Mouse (Mus musculus): ENCODE data around the gene Lilra6. TPM values are rescaled to one million over a fixed set of nuclear protein-coding genes. Genes with fewer than 3 reads are reported as not detected.

Lilra6 gene
- polyA plus RNA-seq, 1 experiment: 4.3 TPM

Other genes starting within 250 kb of the Lilra6 start
- gene Leng1, start 249.7 kb downstream of the Lilra6 start, polyA plus RNA-seq (2012; rRNA removed): 3.0 and 3.8 TPM in 2 replicates
- gene Tmc4, start 237.9 kb downstream of the Lilra6 start, polyA plus RNA-seq (2012; rRNA removed): 79.8 and 83.7 TPM in 2 replicates
- 100.0 and 102 TPM in 2 replicates for gene Tsen34, start 222.6 kb downstream of the Lilra6 start, polyA plus RNA-seq (2012; rRNA removed)
- 59.9 and 60.1 TPM in 2 replicates for gene Mboat7, start 222.0 kb downstream of the Lilra6 start, polyA plus RNA-seq (2012; rRNA removed)
- gene Rps9, start 211.5 kb downstream of the Lilra6 start, polyA plus RNA-seq (2012; rRNA removed): 1,077 and 1,126 TPM in 2 replicates
- gene Pirb, start 195.1 kb downstream of the Lilra6 start, polyA plus RNA-seq (2012; rRNA removed): 15.3 and 27.7 TPM in 2 replicates
- 0.78 and 1.4 TPM in 2 replicates for gene Gm15448, start 89.8 kb downstream of the Lilra6 start, polyA plus RNA-seq (2012; rRNA removed)
- 1.4 and 2.8 TPM in 2 replicates for gene Pira2, start 70.5 kb downstream of the Lilra6 start, polyA plus RNA-seq (2012; rRNA removed)
- gene Gm14548, start 17.4 kb downstream of the Lilra6 start, polyA plus RNA-seq (2012; rRNA removed): 2.4 and 5.1 TPM in 2 replicates
- gene Lair1, start 147.7 kb upstream of the Lilra6 start, polyA plus RNA-seq (2012; rRNA removed): 4.7 and 7.2 TPM in 2 replicates
- 2.6 and 3.0 TPM in 2 replicates for gene Ttyh1, start 203.9 kb upstream of the Lilra6 start, polyA plus RNA-seq (2012; rRNA removed)
- 648 and 958 TPM in 2 replicates for gene Leng8, start 221.5 kb upstream of the Lilra6 start, polyA plus RNA-seq (2012; rRNA removed)
- 8.6 and 10.2 TPM in 2 replicates for gene Leng9, start 234.9 kb upstream of the Lilra6 start, polyA plus RNA-seq (2012; rRNA removed)
- 46.9 and 51.8 TPM in 2 replicates for gene Cdc42ep5, start 249.4 kb upstream of the Lilra6 start, polyA plus RNA-seq (2012; rRNA removed)

Measured in lung, adult 2 months (tissue).